Mouse (Mus musculus): ENCODE measurements around the gene Wfdc13.

- TF ChIP-seq CTCF (IDR thresholded peaks at IDR 0.05 in 2 of 3, conservative IDR thresholded peaks at IDR 0.05 in 1 of 3; ENCODE audit: control insufficient read depth in 1 of 3, insufficient read depth in 1 of 3, low read depth in 2 of 3, low read length in 3 of 3, poor library complexity in 1 of 3, severe bottlenecking in 1 of 3) (no peak), POLR2AphosphoS5 (IDR thresholded peaks at IDR 0.05; ENCODE audit: borderline replicate concordance, low read depth, low read length) (no peak), SMC3 (IDR thresholded peaks at IDR 0.05; ENCODE audit: low read depth, low read length) (no peak), USF2 (IDR thresholded peaks at IDR 0.05; ENCODE audit: borderline replicate concordance in 1 of 2, insufficient read depth in 1 of 2, low read depth in 1 of 2, low read length in 2 of 2) (no peak)
Measured at GRCm38 (mm10) chr2:164656483-164656882, 28.4 kb upstream of the Wfdc13 start, which contains the start of gene Wfdc9.
